Mouse (Mus musculus) erythroid progenitor cell, adult 5-6 weeks (primary cell): ENCODE results near the gene Tmem38b. TPM values are rescaled to one million over a fixed set of nuclear protein-coding genes. Genes with fewer than 3 reads are reported as not detected.

Experiments
- ATAC-seq: replicated peaks from 2 replicates; pipeline ENCODE4 v1.8.0; 2016; ENCODE audit warnings: moderate number of reproducible peaks, mild to moderate bottlenecking, moderate TSS enrichment, inconsistent platforms; ENCODE audit not compliant: poor library complexity, low FRiP score, severe bottlenecking
- total RNA-seq, 2 experiments: library from RNA; stranded (forward) in 1 of 2; stranded (reverse) in 1 of 2; fragments of 150-400 nt in 1 of 2; fragments of 186-747, 209-891 nt in 1 of 2; gene quantifications; 2 replicates each; pipeline versions ENCODE4 v1.2.3 to v1.2.4; 2015 to 2017; ENCODE audit warnings: low replicate concordance in 2 of 2

The Tmem38b gene
- total RNA-seq, 2 experiments from 2014 or later: 4.2 to 7.0 TPM

DNA sequence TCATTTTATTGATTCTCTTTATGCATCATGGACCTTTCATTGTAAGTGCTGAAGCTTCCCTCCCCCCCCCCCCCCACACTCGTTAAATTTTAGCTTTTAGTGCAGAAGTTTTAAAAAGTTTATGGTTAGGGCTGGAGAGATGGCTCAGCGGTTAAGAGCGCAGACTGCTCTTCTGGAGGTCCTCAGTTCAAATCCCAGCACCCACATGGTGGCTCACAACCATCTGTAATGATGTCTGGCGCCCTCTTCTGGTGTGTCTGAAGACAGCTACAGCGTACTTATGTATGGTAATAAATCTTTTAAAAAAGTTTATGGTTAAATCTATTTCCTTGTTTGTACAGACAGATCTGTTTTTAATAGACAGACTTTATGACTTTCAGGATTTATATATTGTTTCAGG is 2.0 kb downstream of the Tmem38b start:
- no peak for ATAC-seq

DNA sequence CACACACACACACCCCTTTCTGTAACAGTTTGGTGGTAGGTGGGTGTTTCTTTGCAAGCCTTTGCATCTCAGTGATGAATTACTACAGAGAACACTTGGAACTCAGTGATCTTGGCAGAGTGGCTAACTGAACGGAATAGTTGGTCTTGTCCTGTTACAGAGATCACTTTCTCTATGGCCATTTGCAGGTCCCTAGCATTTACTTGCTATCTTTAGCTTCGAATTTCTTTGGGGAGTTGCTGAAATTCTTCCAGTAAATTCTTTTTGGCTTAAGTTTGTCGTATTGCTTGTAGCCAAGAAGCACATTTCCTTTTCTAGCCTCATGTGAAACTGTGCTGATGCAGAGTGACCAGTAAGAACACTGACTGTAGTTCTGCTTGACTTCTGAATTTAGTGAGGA is 3.1 kb downstream of the Tmem38b start:
- ATAC-seq: no peak

DNA sequence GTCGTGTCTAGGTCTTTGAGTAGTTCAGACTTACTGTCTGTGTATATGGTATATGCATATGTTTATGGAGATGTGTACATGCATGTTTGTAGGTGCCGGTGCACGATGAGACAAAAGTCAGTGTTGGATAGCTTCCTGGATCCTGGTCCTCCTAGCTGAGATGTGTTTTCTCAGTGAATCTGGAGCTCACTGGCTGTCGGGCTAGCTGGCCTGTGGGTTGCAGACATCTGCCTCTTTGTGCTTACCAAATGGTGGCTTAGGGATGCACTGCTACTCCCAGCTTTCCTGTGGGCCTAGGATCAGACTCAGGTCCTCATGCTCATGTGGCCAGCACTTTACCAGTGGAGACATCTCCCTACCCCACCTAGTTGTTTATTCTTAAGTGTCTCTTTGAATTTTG is 4.2 kb downstream of the Tmem38b start:
- no peak for ATAC-seq

DNA sequence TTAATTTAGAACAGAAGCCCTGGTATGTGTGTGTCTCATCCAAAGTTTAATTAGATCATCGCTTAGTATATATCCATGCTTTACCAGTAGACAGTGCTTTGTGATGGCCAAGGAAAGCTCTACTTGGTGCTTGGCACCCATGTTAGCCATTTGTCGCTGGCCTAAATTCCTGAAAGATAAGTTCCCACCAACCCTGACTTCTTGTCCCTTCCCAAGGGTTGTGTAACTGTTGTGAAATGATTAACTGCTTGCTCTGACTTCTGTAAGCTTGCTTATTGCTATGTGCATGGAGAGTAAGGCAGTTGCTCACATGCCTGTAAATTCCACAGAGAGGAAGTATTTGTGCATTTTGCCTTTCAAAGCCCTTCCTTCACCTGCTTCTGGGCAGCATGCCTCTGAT is 4.7 kb downstream of the Tmem38b start:
- ATAC-seq: no peak

- no peak for ATAC-seq
These were observed 6.5 kb downstream of the Tmem38b start for GRCm38 (mm10) chr4:53832321-53832720.

DNA sequence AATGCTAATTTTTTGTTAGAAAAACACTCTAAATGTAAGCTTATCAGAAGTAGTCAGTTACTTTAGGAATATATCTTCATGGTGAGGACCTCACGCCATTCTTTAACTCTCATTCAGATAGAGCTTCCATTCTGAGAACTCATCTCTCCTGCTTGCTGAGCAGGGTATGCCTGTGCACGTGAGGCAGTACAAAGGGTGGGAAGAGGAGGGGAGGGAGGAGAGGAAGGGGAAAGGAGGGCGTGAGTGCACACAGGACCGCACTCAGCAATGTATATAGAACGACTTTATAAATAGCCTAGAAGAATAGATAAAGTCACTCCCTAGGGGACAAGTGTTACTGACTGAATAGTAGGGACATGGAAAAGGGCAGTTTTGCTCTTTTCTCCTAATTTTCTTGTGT is 11.1 kb downstream of the Tmem38b start:
- ATAC-seq: no peak

GRCm38 (mm10) chr4:53840158-53840870 is 14.5 kb downstream of the Tmem38b start:
- no peak for ATAC-seq

- no peak for ATAC-seq
These were observed 17.7 kb downstream of the Tmem38b start for GRCm38 (mm10) chr4:53843553-53843952.

DNA sequence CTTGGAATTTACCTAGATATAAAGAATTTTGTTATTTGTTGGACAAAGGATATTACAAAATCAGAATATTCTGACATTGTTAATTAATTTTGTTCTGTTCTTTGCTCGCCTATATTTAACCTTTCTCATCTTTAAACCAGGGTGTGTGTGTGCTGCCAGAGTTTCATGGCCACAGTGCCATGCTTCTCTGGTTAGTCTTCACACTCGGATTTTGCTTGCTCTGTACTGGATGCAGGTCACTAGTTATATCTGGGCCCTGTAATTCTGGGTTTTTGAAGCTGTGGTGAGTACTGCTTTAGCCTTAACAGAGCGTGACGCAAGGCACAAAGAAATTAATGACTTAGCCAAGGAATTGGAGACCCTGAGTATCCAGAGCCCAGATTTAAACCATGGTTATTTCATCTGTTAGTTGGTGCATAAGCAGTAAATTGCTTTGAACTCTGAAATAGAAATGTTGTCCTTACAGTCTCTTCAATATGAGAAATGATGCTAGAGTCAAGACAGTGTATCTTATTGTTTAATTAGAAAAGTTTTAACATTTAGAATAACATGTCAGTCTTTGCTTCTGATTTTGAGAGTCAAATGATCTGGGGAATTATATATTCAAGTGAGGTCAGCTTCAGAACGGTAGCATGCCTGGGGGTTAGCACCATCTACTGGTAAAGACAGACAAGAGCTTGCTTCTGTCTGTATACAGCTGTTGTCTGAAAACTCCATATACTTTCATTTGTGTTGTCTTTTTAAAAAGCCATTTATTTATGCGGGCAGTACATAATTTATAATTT is 19.2 kb downstream of the Tmem38b start:
- no peak for ATAC-seq

GRCm38 (mm10) chr4:53845656-53846055 is 19.8 kb downstream of the Tmem38b start:
- no peak for ATAC-seq

- no peak for ATAC-seq
These were observed 20.5 kb downstream of the Tmem38b start for GRCm38 (mm10) chr4:53846326-53846725.

DNA sequence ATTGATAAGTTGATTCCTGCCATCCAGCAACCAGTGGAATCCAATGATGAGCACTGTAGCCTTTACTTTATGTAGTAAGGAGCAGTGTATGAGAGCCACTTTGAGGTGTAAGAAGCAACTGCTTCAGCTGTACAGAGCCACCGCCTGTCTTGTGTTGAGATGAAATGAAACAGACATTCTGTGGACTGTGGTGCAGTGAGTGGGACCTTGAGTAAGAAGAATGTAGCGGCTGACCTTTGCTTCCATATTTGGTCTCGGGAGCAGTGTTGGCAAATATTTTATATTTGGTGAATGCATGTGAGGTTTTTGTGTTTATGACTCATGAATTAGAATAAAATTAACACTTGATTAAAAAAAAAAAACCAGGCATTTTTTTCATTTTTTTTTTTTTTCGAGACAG is 21.7 kb downstream of the Tmem38b start:
- ATAC-seq: no peak

DNA sequence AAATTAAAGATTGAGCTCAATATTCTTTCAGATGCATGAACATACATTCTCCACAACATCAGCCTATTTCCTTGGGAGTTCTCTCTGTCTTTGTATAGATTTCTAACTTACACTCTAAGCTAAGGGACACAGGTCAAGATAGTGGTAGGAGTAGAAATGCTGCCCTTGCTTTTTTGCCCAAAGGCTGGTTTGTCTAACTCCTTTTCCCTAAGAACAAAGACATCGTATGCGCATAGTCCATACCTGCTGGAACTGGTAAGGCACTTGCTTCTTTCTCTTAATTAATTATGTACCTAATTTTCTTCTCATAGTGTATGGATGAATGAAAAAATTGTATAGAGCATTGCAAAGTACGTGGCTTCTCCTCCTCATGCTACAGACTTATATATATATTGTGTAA is 22.5 kb downstream of the Tmem38b start:
- no peak for ATAC-seq

DNA sequence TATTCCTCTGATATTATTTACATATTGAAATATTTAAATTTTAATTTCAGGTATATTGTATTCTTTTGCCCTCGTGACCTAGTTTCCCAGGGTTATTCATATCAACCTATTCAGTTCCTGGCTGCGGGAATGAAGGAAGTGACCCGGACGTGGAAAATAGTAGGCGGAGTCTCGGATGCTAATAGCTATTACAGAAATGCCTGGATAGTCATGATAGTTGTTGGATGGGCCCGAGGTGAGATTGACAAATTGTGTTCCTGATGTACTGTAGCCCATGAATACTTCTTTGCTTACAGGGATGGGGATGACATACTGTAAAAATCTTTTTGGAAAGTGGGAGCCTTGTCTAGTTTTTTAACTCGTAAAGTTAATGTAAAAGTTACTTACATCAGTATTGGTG is 23.0 kb downstream of the Tmem38b start:
- no peak for ATAC-seq

DNA sequence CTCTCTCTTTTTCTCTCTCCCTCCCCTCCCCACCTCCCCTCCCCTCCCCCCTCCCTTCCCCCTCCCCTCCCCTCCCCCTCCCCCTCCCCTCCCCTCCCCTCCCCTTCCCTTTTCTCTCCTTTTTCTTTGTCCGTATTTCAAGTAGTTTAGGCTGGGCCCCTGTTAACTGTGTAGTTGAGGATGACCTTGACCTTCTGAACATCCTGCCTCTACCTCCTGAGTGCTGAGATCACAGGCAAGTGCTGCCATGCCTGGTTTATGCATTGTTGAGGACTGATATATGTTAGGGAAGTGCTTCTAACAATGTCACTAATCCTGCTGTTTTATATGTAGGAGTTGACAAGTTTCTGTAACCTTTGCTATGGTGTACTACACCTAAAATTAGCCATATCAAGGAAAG is 24.0 kb downstream of the Tmem38b start:
- no peak for ATAC-seq

DNA sequence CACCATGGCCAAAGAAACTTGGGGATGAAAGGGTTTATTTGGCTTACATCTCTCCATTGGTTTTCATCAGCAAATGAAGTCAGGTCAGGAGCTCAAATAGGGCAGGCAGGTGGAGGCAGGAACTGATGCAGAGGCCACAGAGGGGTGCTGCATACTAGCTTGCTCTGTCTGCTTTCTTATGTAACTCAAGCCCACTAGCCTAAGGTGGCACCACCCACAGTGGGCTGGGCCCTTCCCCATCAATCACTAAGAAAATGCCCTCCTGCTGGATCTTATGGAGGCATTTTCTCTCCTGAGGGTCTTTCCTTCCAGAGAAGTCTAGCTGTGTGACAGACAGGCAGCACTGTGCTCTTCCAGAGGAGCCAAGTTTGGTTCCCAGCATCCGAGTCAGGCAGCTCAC is 27.5 kb downstream of the Tmem38b start:
- ATAC-seq: no peak

DNA sequence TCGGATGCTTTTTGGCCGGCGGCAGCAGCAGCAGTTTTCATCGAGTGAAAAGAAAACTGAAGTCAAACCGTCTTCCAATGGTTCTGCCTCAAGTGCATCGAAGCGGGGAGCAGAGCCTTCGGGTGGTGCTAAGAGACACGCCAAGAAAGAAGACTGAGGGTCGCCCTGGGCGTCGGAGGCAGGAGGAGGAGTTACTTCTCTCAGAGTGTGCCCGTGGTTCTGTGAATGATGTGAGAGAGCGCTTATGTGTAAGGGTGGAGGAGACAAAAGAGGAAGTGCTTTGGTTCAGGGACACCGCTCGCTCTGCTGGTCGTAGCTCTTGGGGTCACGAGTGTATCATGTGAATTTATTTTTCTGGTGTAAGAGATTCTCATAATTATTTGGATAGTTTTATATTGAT is 34.1 kb downstream of the Tmem38b start:
- no peak for ATAC-seq

GRCm38 (mm10) chr4:53862101-53862500 is 36.3 kb downstream of the Tmem38b start:
- ATAC-seq: no peak

DNA sequence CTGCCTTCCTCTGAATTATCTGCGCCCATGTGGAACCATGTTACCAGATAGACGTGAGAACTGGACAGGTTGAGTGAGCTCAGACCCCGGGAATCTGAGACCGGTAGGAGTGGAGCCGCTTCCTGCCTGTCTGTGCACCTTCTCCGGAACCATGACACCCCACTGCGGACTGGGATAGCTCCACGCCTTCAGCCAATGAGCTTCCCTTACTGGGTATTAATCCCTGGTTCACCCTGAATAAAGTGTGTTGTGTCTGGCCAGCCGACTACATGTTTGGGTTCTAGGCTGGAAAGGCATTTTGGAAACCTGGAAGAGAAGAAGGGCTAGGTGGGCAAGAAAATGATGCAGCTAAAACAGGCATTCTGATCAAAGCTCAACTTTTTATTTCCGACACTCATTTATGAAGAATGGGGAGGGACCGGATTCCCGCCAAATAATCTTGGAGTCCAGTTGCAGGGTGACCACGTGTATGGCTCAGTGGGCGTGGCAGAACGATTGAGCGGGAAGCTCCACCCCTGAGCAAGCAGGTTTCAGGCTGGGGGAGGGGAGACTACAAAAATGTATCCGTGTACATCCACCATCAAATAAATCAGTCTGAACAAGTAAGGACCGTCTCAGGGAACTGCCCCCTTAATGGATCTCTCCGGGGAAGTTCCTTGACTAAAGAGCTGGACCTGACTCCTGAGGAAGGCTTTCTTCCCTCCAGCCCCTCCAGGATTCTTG is 38.4 kb downstream of the Tmem38b start:
- no peak for ATAC-seq

DNA sequence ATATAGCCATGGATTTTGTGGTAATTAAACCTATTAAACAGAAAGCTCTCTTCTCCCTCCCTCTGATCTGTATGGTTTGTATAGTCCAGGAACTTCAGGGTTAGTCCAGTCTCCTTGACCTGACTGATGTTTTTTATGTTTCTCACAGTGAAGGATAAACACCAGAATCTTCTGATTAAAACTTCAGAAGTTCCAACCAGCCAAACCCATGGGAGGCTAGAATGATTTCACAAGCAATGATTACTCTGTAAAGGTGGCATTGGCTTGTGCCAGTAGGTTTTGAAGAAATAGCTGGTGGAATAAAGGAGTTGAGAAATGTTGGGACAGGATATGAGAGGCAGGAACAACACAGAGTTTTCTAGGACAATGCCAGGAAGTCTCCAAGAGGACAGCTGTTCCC is 40.6 kb downstream of the Tmem38b start:
- ATAC-seq: no peak
